10 mouse cellular contexts compared by ENCODE assay signal in genomic region chr16:17024469-17025148, GRCm38 (mm10). TPM values are rescaled to one million over a fixed set of nuclear protein-coding genes. Genes with fewer than 3 reads are reported as not detected.
A peak's percentile ranks its signal among the peaks of the same experiment; 100 is the strongest.
DNase-seq lines count a peak whose midpoint lies in the region; ATAC-seq and TF ChIP-seq lines count a peak whose summit lies in the region.
"Had no signal": no experiment of that assay in that cellular context is flagged by ENCODE, and none has a peak within 500 bp of the region (broad histone marks: within the 10 kb centered on the region; RNA-seq: fewer than 3 reads in every experiment).

No protein-coding gene starts in this region.

- no peaks in the 10 kb centered on the region for H3K9me3 ChIP-seq in lung, embryonic 14.5 days (ENCODE audit: low read depth, low read length)
- H3K9me3 ChIP-seq in embryonic facial prominence, embryonic 10.5 days = no peaks in the 10 kb centered on the region
- H3K9me3 ChIP-seq: liver, embryonic 12.5 days had no signal

- intact Hi-C loops in gastrocnemius, postnatal 14 days (cut with DNase I; ENCODE audit: low total_unique reads) = no loop called here

- H3K9ac ChIP-seq in lung, embryonic 14.5 days = no peak overlapping the region
- H3K9ac ChIP-seq: liver, embryonic 12.5 days had no signal

- TF ChIP-seq CTCF in lung, embryonic 14.5 days (IDR thresholded peaks at IDR 0.05; ENCODE audit: low read depth) = no peak

- DNase-seq in adrenal gland, adult (ENCODE audit: inconsistent age in 2 of 2, low spot score in 1 of 2) = peak; percentile 43 to 75
- DNase-seq in adrenal gland, postnatal 4 days (ENCODE audit: low spot score in 2 of 2) = no peak
- DNase-seq in lung, embryonic 14.5 days = peak; percentile 71
- no peak for DNase-seq in lung, postnatal 25 days (ENCODE audit: low spot score)
- DNase-seq in gastrocnemius, postnatal 14 days = peak; percentile 39
- no peak for DNase-seq in embryonic facial prominence, embryonic 10.5 days (ENCODE audit: low spot score)
- DNase-seq in embryo, embryonic 10 days (ENCODE audit: low spot score) = no peak
- no peak for DNase-seq in ovary, postnatal 36 days (ENCODE audit: low spot score)

- H3K27ac ChIP-seq in lung, embryonic 14.5 days (ENCODE audit: low read depth) = no peak overlapping the region
- no peak overlapping the region for H3K27ac ChIP-seq in embryonic facial prominence, embryonic 10.5 days (replicated peaks)
- H3K27ac ChIP-seq: liver, embryonic 12.5 days had no signal

- peak; percentile 62 for ATAC-seq in lung, embryonic 14.5 days (ENCODE audit: insufficient read depth)
- ATAC-seq: intestine, postnatal 0 days; liver, embryonic 12.5 days had no signal

- H3K36me3 ChIP-seq in lung, embryonic 14.5 days (ENCODE audit: insufficient read depth) = peaks cover 62% of the 10 kb centered on the region
- peaks cover 96% of the 10 kb centered on the region for H3K36me3 ChIP-seq in embryonic facial prominence, embryonic 10.5 days (replicated peaks)

- H3K4me3 ChIP-seq in lung, embryonic 14.5 days (ENCODE audit: low read depth, low read length) = no peak overlapping the region
- H3K4me3 ChIP-seq in embryonic facial prominence, embryonic 10.5 days = no peak overlapping the region
- H3K4me3 ChIP-seq: liver, embryonic 12.5 days had no signal

- H3K27me3 ChIP-seq in lung, embryonic 14.5 days (ENCODE audit: insufficient read depth, low read length) = no peaks in the 10 kb centered on the region
- no peaks in the 10 kb centered on the region for H3K27me3 ChIP-seq in embryonic facial prominence, embryonic 10.5 days (replicated peaks; ENCODE audit: low read depth, poor library complexity, severe bottlenecking)
- H3K27me3 ChIP-seq: liver, embryonic 12.5 days had no signal

- H3K4me1 ChIP-seq in lung, embryonic 14.5 days (ENCODE audit: insufficient read depth) = no peaks in the 10 kb centered on the region
- H3K4me1 ChIP-seq in embryonic facial prominence, embryonic 10.5 days = no peaks in the 10 kb centered on the region
- H3K4me1 ChIP-seq: liver, embryonic 12.5 days had no signal

- WGBS in lung, embryonic 14.5 days = 76% methylated on average over 3 of the region's 3 CpGs
- 96% methylated on average over 3 of the region's 3 CpGs for WGBS in embryonic facial prominence, embryonic 10.5 days

- H3K4me2 ChIP-seq in lung, embryonic 14.5 days = no peak overlapping the region
- H3K4me2 ChIP-seq: liver, embryonic 12.5 days had no signal

RNA-seq across cellular contexts. Expression of gene Mapk1, which starts 41.4 kb away (rescaled TPM):
- 100 to 1,000 TPM; 188 to 197 TPM for total RNA-seq in adrenal gland, postnatal 4 days (2021)
- polyA plus RNA-seq in lung, embryonic 14.5 days (2014; fragmentation: Nextera tagmentation; extraction: Ambion mirVana) = 181 and 186 TPM in 2 replicates
- 10 to 100 TPM; 88.8 to 94.5 TPM for total RNA-seq in gastrocnemius, postnatal 14 days (2021)
- polyA plus RNA-seq in embryonic facial prominence, embryonic 10.5 days (2016; fragmentation: Nextera tagmentation; extraction: Ambion mirVana) = 141 TPM in 2 replicates

RNA-seq across cellular contexts. Expression of gene Ypel1, which starts 44.9 kb away (rescaled TPM):
- 10 to 100 TPM; 13.0 to 19.5 TPM for total RNA-seq in adrenal gland, postnatal 4 days (2021)
- polyA plus RNA-seq in lung, embryonic 14.5 days (2014; fragmentation: Nextera tagmentation; extraction: Ambion mirVana) = 31.1 and 36.2 TPM in 2 replicates
- under 1 TPM; 0.88 to 0.89 TPM for total RNA-seq in gastrocnemius, postnatal 14 days (2021)
- 89.9 and 95.5 TPM in 2 replicates for polyA plus RNA-seq in embryonic facial prominence, embryonic 10.5 days (2016; fragmentation: Nextera tagmentation; extraction: Ambion mirVana)

Comparison
In these comparisons a context has a peak if more than half of its experiments do, and no peak if none do; other contexts are left out.
1. DNase-seq: peak in adrenal gland, adult (2 of 2), lung, embryonic 14.5 days (single experiment) and gastrocnemius, postnatal 14 days (single experiment); none in adrenal gland, postnatal 4 days (0 of 2), lung, postnatal 25 days (single experiment), embryonic facial prominence, embryonic 10.5 days (single experiment), embryo, embryonic 10 days (single experiment) and ovary, postnatal 36 days (single experiment).
2. RNA of gene Ypel1, which starts 44.9 kb away (total RNA-seq): 13.0 to 19.5 TPM in adrenal gland, postnatal 4 days; 0.88 to 0.89 TPM in gastrocnemius, postnatal 14 days; every median in the first group is over 4 times any median in the second.